Mouse (Mus musculus): Measurements from ENCODE around the gene Chil6.
A peak's percentile ranks its signal among the peaks of the same experiment; 100 is the strongest.

The Chil6 gene

GRCm38 (mm10) chr3:106406082-106406481 lies at the start of gene Chil6:
TSS of gene Chil6 (minus strand) at chr3:106406182.
- no peak for DNase-seq

DNA sequence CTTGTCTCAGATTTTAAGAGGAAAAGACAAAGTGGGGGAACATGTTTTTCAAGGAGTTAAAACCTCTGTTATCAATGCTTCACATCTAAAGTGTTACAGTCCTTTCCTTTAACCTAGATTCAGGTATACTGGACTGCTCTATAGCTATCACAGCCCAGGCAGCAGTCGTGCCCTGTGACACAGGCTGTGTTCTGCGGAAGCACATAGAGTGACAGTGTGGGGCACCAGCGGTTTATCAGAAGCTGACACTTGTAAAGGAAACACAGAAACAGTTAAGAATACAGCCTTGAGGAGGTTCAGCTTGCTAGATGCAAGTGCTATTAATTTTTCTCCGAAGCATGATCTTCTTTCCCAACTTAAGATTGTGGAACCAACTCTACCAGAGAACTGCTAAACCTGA lies 46.6 kb upstream of the Chil6 start:
- no peak for DNase-seq

DNA sequence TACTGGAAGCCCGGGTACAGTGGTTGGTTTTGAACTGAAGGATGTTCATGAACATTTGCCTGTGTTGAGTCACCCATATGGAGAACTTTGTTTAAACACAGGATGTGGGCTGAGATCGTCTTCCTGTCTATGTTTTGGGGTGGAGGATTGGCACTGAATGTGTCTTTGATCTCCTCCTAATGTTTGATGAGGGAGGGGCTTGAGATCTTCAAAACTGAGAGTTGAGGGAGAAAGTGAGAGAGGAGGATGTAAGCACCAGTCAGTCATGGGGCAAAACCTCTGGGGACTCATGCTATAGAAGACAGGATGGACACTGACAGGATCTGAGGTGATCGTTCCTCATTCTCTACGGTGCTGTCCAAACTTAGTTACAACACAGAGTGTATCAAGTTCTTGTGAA lies 43.6 kb upstream of the Chil6 start:
- no peak for DNase-seq

DNA sequence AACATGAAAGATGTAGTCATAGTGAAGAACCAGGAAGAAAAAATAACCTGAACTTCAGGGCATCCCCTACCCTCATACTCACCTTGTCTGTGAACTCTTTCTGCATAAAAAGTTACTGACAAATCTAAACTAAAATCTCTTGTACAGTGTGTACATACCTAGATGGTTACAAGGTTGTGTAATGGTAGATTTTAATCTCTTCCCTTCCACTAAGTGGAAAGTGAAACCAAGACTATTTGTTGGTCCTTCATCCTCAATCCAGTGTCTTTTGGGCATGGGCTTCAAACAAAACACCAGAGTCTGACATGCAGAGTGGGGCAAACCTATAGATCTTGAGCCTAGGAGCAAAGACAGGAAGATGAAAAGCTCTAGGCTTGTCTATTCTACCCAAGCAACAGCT lies 43.0 kb upstream of the Chil6 start:
- no peak for DNase-seq

DNA sequence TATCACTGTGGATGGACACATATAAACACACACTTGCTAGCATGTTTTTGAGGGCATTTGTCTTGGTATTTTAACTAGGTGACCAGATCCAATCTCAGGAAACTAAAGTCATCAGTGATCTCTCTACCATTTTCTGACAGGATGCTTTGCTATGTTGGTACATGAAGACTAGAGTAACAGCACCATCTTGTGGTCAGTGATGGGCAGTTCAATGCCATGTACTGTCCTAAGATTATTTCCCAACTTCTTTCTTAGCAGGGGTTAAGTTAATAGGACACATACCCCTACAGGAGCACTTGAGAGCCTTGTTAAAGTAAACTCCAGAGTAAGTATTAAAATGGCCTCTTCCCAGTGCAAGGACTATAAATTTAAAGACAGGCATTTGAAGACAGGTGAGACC lies 42.6 kb upstream of the Chil6 start:
- peak; percentile 3 for DNase-seq

Data from right cerebral cortex, postnatal 4 days (tissue).